ENCODE assay signal across 8 mouse cellular contexts in genomic region chr6:113078031-113078721, GRCm38 (mm10). TPM values are rescaled to one million over a fixed set of nuclear protein-coding genes. Genes with fewer than 3 reads are reported as not detected.
DNase-seq lines count a peak whose midpoint lies in the region; ATAC-seq and TF ChIP-seq lines count a peak whose summit lies in the region.

No protein-coding gene starts in this region.

- under 1% methylated on average over 18 of the region's 18 CpGs for WGBS in embryonic facial prominence, embryonic 12.5 days
- WGBS in heart, embryonic 14.5 days, result 1% methylated on average over 18 of the region's 18 CpGs
- WGBS in lung, embryonic 14.5 days, result under 1% methylated on average over 18 of the region's 18 CpGs

- no peaks in the 10 kb centered on the region for H3K27me3 ChIP-seq in E14TG2a.4 (ENCODE audit: insufficient read depth, low read length)
- no peaks in the 10 kb centered on the region for H3K27me3 ChIP-seq in embryonic facial prominence, embryonic 12.5 days
- no peaks in the 10 kb centered on the region for H3K27me3 ChIP-seq in heart, embryonic 14.5 days (ENCODE audit: control insufficient read depth, insufficient read depth, low read length)
- H3K27me3 ChIP-seq in lung, embryonic 14.5 days (ENCODE audit: insufficient read depth, low read length), result no peaks in the 10 kb centered on the region

- DNase-seq in adrenal gland, postnatal 10 days, result peak; percentile 52
- DNase-seq in kidney, postnatal 25 days, result peak; percentile 24 to 47
- peak; percentile 74 for DNase-seq in lung, embryonic 14.5 days
- DNase-seq in retina, embryonic 14.5 days (ENCODE audit: low spot score), result peak; percentile 43

- peaks cover 33% of the 10 kb centered on the region for H3K36me3 ChIP-seq in E14TG2a.4 (ENCODE audit: insufficient read depth, low read length)
- H3K36me3 ChIP-seq in embryonic facial prominence, embryonic 12.5 days, result no peaks in the 10 kb centered on the region
- peaks cover 11% of the 10 kb centered on the region; the same call in 1 of the 2 replicates for H3K36me3 ChIP-seq in heart, embryonic 14.5 days (ENCODE audit: control insufficient read depth, insufficient read depth, low read length)
- peaks cover 6% of the 10 kb centered on the region; the same call in 1 of the 2 replicates for H3K36me3 ChIP-seq in lung, embryonic 14.5 days (ENCODE audit: insufficient read depth)

- H3K4me3 ChIP-seq in E14TG2a.4 (replicated peaks; ENCODE audit: low read length), result peak overlapping the region; percentile 98
- H3K4me3 ChIP-seq in embryonic facial prominence, embryonic 12.5 days, result peak overlapping the region; percentile 90
- peak overlapping the region; percentile 86 to 96 for H3K4me3 ChIP-seq in heart, embryonic 14.5 days (ENCODE audit: control insufficient read depth in 1 of 2, insufficient read depth in 1 of 2, low read depth in 1 of 2, low read length in 2 of 2)
- H3K4me3 ChIP-seq in lung, embryonic 14.5 days (ENCODE audit: low read depth, low read length), result peak overlapping the region; percentile 95

- H3K9ac ChIP-seq in embryonic facial prominence, embryonic 12.5 days, result peak overlapping the region; percentile 100
- peak overlapping the region; percentile 100 for H3K9ac ChIP-seq in heart, embryonic 14.5 days (ENCODE audit: low read length)
- peak overlapping the region; percentile 99 for H3K9ac ChIP-seq in lung, embryonic 14.5 days

- H3K9me3 ChIP-seq in E14TG2a.4 (ENCODE audit: low read length), result no peaks in the 10 kb centered on the region
- no peaks in the 10 kb centered on the region for H3K9me3 ChIP-seq in embryonic facial prominence, embryonic 12.5 days
- H3K9me3 ChIP-seq in heart, embryonic 14.5 days (ENCODE audit: control insufficient read depth, low read length), result no peaks in the 10 kb centered on the region
- no peaks in the 10 kb centered on the region for H3K9me3 ChIP-seq in lung, embryonic 14.5 days (ENCODE audit: low read depth, low read length)

- TF ChIP-seq CTCF in E14TG2a.4 (conservative IDR thresholded peaks at IDR 0.05; ENCODE audit: low read length), result no peak
- no peak for TF ChIP-seq CTCF in lung, embryonic 14.5 days (IDR thresholded peaks at IDR 0.05; ENCODE audit: low read depth)

- peak overlapping the region; percentile 100 for H3K27ac ChIP-seq in embryonic facial prominence, embryonic 12.5 days
- peak overlapping the region; percentile 93 to 98 for H3K27ac ChIP-seq in heart, embryonic 14.5 days (replicated peaks in 1 of 2; ENCODE audit: control insufficient read depth in 1 of 2, insufficient read depth in 1 of 2, low read depth in 2 of 2, low read length in 2 of 2)
- peak overlapping the region; percentile 100 for H3K27ac ChIP-seq in lung, embryonic 14.5 days (ENCODE audit: low read depth)

- no peak for ATAC-seq in embryonic facial prominence, embryonic 12.5 days (ENCODE audit: insufficient number of reproducible peaks, insufficient read depth, low FRiP score, low TSS enrichment)
- ATAC-seq in heart, embryonic 14.5 days (ENCODE audit: insufficient number of reproducible peaks, insufficient read depth, low FRiP score, low read depth), result no peak
- no peak for ATAC-seq in lung, embryonic 14.5 days (ENCODE audit: insufficient read depth)
- ATAC-seq in megakaryocyte-erythroid progenitor cell, adult 5-6 weeks (replicated peaks; ENCODE audit: low FRiP score, low TSS enrichment, poor library complexity, severe bottlenecking), result no peak

- H3K4me2 ChIP-seq in embryonic facial prominence, embryonic 12.5 days (replicated peaks), result peak overlapping the region; percentile 80
- peak overlapping the region; percentile 75 for H3K4me2 ChIP-seq in heart, embryonic 14.5 days (ENCODE audit: low read length)
- H3K4me2 ChIP-seq in lung, embryonic 14.5 days, result peak overlapping the region; percentile 73

- H3K4me1 ChIP-seq in E14TG2a.4 (replicated peaks; ENCODE audit: low read depth, low read length), result peaks cover 73% of the 10 kb centered on the region
- H3K4me1 ChIP-seq in embryonic facial prominence, embryonic 12.5 days, result peaks cover 44% of the 10 kb centered on the region; the same call in 1 of the 2 replicates
- peaks cover 3 to 50% of the 10 kb centered on the region in 2 experiments; a peak in 3 of 4 replicates for H3K4me1 ChIP-seq in heart, embryonic 14.5 days (ENCODE audit: control insufficient read depth in 2 of 2, insufficient read depth in 2 of 2, low read length in 2 of 2)
- peaks cover 14% of the 10 kb centered on the region; the same call in 1 of the 2 replicates for H3K4me1 ChIP-seq in lung, embryonic 14.5 days (ENCODE audit: insufficient read depth)

RNA-seq across cellular contexts. Expression of gene Setd5, which starts 1.0 kb away (rescaled TPM):
- total RNA-seq in adrenal gland, postnatal 10 days (2021), result 100 to 1,000 TPM in 1 of 2 experiments, 10 to 100 TPM in 1; 84.7 to 117 TPM
- 73.7 and 77.6 TPM in 2 replicates for polyA plus RNA-seq in embryonic facial prominence, embryonic 12.5 days (2016; fragmentation: Nextera tagmentation; extraction: Ambion mirVana)
- polyA plus RNA-seq in heart, embryonic 14.5 days (2014; fragmentation: Nextera tagmentation; extraction: Ambion mirVana), result 57.0 and 59.1 TPM in 2 replicates
- 96.9 and 102 TPM in 2 replicates for polyA plus RNA-seq in lung, embryonic 14.5 days (2014; fragmentation: Nextera tagmentation; extraction: Ambion mirVana)
- 136 and 143 TPM in 2 replicates for total RNA-seq in megakaryocyte-erythroid progenitor cell, adult 5-6 weeks (2014; fragmentation: Nextera tagmentation)
- 79.1 and 80.2 TPM in 2 replicates for total RNA-seq in megakaryocyte-erythroid progenitor cell, adult 5-6 weeks (2017)

RNA-seq across cellular contexts. Expression of gene Thumpd3, which starts 32.2 kb away (rescaled TPM):
- 10 to 100 TPM; 30.9 to 35.1 TPM for total RNA-seq in adrenal gland, postnatal 10 days (2021)
- polyA plus RNA-seq in embryonic facial prominence, embryonic 12.5 days (2016; fragmentation: Nextera tagmentation; extraction: Ambion mirVana), result 50.8 and 52.6 TPM in 2 replicates
- polyA plus RNA-seq in heart, embryonic 14.5 days (2014; fragmentation: Nextera tagmentation; extraction: Ambion mirVana), result 30.9 and 31.1 TPM in 2 replicates
- polyA plus RNA-seq in lung, embryonic 14.5 days (2014; fragmentation: Nextera tagmentation; extraction: Ambion mirVana), result 41.6 and 46.3 TPM in 2 replicates
- total RNA-seq in megakaryocyte-erythroid progenitor cell, adult 5-6 weeks (2014; fragmentation: Nextera tagmentation), result 123 and 125 TPM in 2 replicates
- total RNA-seq in megakaryocyte-erythroid progenitor cell, adult 5-6 weeks (2017), result 147 and 161 TPM in 2 replicates
